Mouse (Mus musculus): ENCODE results near the gene Mmrn2. TPM values are rescaled to one million over a fixed set of nuclear protein-coding genes. Genes with fewer than 3 reads are reported as not detected.

Gene Mmrn2
- 1.6 and 1.9 TPM in 2 replicates for polyA plus RNA-seq (2015; fragmentation: Nextera tagmentation; extraction: Ambion mirVana)

DNA sequence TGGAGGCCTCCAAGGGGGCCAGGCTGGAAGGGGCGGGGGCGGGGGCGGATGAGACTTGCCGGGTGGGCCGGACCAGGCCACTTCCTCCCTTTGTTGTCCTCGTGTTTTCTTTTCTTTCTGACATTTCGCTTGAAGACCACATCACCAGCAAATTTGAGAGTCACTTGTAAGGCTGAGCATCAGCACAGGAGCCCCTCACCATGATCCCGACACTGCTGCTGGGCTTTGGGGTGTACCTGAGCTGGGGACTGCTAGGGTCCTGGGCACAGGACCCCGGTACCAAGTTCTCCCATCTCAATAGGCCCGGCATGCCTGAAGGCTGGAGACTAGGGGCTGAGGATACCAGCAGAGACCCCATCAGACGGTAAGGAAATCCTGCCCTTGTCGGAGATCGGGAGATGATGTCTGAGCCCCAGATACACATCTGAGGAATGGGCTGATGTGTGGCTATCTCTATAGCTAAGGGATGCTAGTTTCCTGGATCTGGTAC lies at the start of gene Mmrn2:
Gene Mmrn2, plus strand, starts transcription at position 51 of the 490 bp plus-strand sequence.

DNA sequence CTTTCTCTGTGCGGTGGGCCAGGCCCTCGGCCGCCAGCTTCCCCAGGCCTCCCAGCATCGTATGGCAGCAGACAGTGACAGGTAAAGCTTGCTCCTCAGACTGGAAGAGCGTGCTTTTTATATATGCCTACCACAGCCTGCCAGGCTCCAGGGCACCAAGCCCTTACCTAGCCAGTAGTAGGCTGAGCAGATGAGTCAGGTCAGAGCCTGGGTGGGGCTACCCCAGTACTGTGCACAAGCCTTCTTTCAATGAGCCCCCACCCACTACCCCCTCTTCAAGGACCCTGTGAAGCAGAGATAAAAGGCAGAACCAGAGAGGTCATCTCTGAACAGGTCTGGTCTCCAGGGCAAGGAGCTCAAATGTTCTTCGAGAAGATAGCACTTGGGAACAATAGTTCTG lies 20.0 kb upstream of the Mmrn2 start, which contains the start of gene Fam25c:
Gene Fam25c, minus strand, starts transcription at position 133 of the 400 bp plus-strand sequence.

DNA sequence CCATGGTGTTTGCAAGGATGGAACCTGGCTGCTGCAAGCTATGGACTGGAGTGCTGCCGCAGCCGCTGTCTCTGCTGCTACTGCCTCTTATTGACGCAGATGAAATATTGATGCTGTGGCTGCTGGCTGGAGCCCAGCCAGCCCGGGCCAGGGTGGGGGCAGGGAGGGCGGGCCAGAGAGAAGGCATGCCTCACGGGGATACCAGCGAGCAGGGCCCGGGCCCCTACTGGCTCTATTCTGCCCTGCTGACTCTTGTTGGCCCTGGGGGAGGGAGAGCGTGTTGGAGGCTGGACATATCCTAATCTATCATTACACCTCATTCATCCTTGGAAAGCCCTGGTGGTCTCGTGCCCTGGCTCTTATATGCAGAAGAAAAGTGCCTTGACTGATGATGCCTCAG lies 688 bp upstream of the Mmrn2 start, which contains the start of gene Sncg:
Gene Sncg, minus strand, starts transcription at position 213 of the 400 bp plus-strand sequence.

Other genes with a start within 250 kb of the Mmrn2 start
- gene Npy4r, start 223.0 kb upstream of the Mmrn2 start, polyA plus RNA-seq (2015; fragmentation: Nextera tagmentation; extraction: Ambion mirVana) = 0.06 and 0.18 TPM in 2 replicates
- gene Gprin2, start 173.8 kb upstream of the Mmrn2 start, polyA plus RNA-seq (2015; fragmentation: Nextera tagmentation; extraction: Ambion mirVana) = 3.6 and 4.3 TPM in 2 replicates
- 0.88 and 1.6 TPM in 2 replicates for gene Syt15, start 155.9 kb upstream of the Mmrn2 start, polyA plus RNA-seq (2015; fragmentation: Nextera tagmentation; extraction: Ambion mirVana)
- 8.8 and 9.0 TPM in 2 replicates for gene Shld2, start 65.0 kb upstream of the Mmrn2 start, polyA plus RNA-seq (2015; fragmentation: Nextera tagmentation; extraction: Ambion mirVana)
- gene Glud1, start 64.7 kb upstream of the Mmrn2 start, polyA plus RNA-seq (2015; fragmentation: Nextera tagmentation; extraction: Ambion mirVana) = 193 and 194 TPM in 2 replicates
- not detected in 2 replicates for gene Fam25c, start 20.0 kb upstream of the Mmrn2 start, polyA plus RNA-seq (2015; fragmentation: Nextera tagmentation; extraction: Ambion mirVana)
- 289 and 298 TPM in 2 replicates for gene Sncg, start 676 bp upstream of the Mmrn2 start, polyA plus RNA-seq (2015; fragmentation: Nextera tagmentation; extraction: Ambion mirVana)
- gene Bmpr1a, start 127.9 kb downstream of the Mmrn2 start, polyA plus RNA-seq (2015; fragmentation: Nextera tagmentation; extraction: Ambion mirVana) = 20.3 and 21.0 TPM in 2 replicates
- not detected in 2 replicates for gene 9230112D13Rik, start 147.3 kb downstream of the Mmrn2 start, polyA plus RNA-seq (2015; fragmentation: Nextera tagmentation; extraction: Ambion mirVana)
- gene Ldb3, start 213.2 kb downstream of the Mmrn2 start, polyA plus RNA-seq (2015; fragmentation: Nextera tagmentation; extraction: Ambion mirVana) = 1.6 and 1.7 TPM in 2 replicates
- gene Opn4, start 224.7 kb downstream of the Mmrn2 start, polyA plus RNA-seq (2015; fragmentation: Nextera tagmentation; extraction: Ambion mirVana) = not detected in 2 replicates

Measured in neural tube, postnatal 0 days (tissue).